Mouse (Mus musculus): ENCODE measurements around the gene Fgf8. TPM values are rescaled to one million over a fixed set of nuclear protein-coding genes. Genes with fewer than 3 reads are reported as not detected.

The Fgf8 gene
- total RNA-seq (2023): not detected in 4 replicates

GRCm38 (mm10) chr19:45742218-45742983 lies at the start of gene Fgf8:
Gene Fgf8 (minus strand): TSS chr19:45742915.

GRCm38 (mm10) chr19:45783181-45783932 lies 40.6 kb upstream of the Fgf8 start, which contains the start of gene Mgea5:
Gene Mgea5 (minus strand): TSS chr19:45783837.

GRCm38 (mm10) chr19:45749243-45750043 lies 6.7 kb upstream of the Fgf8 start, which contains the start of gene Npm3:
Gene Npm3 (minus strand): TSS chr19:45749591.

Other genes with a start within 250 kb of the Fgf8 start
- 10.2 to 11.9 TPM (median 11.4 TPM) in 4 replicates for gene Poll, start 182.4 kb downstream of the Fgf8 start, total RNA-seq (2023)
- gene Gm17018, start 182.3 kb downstream of the Fgf8 start, total RNA-seq (2023): 8.3 to 14.4 TPM (median 10.1 TPM) in 4 replicates
- gene Fbxw4, start 82.6 kb downstream of the Fgf8 start, total RNA-seq (2023): 40.9 to 64.4 TPM (median 57.0 TPM) in 4 replicates
- 30.2 to 35.3 TPM (median 33.2 TPM) in 4 replicates for gene Npm3, start 6.7 kb upstream of the Fgf8 start, total RNA-seq (2023)
- gene Mgea5, start 40.9 kb upstream of the Fgf8 start, total RNA-seq (2023): 210 to 226 TPM (median 215 TPM) in 4 replicates
- gene Kcnip2, start 73.1 kb upstream of the Fgf8 start, total RNA-seq (2023): 0.89 to 2.4 TPM (median 1.5 TPM) in 4 replicates

Measured in B cell, adult 62 days (primary cell).